Mouse (Mus musculus) thymus, adult 18-20 months (tissue): ENCODE data around the gene Ermp1.

Source experiments
- DNase-seq, 2 experiments: peaks; one replicate each; pipeline ENCODE4 v3.0.0; 2022; ENCODE audit warnings: mixed read lengths in 2 of 2

Ermp1 gene

GRCm38 (mm10) chr19:29660835-29661764 lies 12.9 kb upstream of the Ermp1 start:
- DNase-seq = no peak

DNA sequence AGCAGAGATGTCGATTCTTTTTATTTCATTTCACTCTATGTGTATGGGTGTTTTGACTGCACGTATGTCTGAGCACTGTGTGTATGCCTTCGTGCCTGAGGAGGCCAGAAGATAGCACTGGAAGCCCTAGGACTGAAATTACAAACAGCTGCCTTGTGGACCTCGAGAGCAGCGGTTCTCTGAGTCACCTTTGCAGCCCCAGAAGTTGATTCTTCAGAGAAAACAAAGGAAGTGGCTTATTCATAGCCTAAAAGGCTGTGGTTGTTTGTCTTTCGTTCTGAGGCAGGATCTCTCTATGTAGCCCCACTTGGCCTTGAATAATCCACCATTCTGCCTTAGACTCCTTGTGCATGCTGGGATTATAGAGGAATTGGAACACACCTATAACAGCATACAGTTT lies 11.5 kb upstream of the Ermp1 start:
- DNase-seq = no peak

- DNase-seq = no peak
Observed at GRCm38 (mm10) chr19:29658836-29659235, 10.6 kb upstream of the Ermp1 start.

- no peak for DNase-seq
Observed at GRCm38 (mm10) chr19:29657558-29657957, 9.3 kb upstream of the Ermp1 start.

DNA sequence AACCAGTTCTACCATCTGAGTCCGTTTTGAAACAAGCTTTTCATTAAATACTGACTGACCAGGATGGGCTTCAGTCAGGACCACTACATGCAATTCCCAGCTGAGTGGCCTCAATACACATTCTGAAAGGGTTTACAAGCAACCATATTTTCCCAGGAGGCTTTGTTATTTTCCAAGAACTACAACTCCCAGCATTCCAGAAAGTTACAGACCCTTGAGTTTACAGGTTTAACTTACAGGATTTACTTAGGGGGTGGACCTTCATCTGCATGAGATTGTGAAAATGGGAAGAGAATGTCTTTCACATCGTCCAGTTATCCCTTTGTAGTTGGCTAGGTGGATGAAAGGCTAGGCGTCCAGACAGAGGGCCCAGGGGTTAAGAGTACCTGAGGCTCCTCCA lies 8.8 kb upstream of the Ermp1 start:
- DNase-seq = no peak

GRCm38 (mm10) chr19:29656620-29657019 lies 8.4 kb upstream of the Ermp1 start:
- no peak for DNase-seq

DNA sequence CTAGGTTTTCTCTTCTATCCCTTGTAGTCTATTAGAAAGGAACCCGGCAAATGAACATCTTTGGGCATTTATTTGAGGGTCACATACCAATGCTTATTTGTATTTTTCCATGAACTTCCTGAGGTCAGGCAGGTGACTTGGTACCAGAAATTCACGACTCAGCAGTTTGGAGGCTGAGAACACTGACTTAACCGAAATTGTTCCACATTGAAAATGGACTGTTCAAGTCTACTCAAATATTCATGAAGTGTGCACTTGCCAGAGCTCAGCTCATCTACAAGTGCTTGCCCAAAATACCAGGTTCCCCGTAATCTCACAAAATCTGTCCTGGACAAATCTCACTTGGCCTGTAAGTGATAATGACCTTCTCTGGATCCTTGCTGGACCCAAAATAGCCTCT lies 7.8 kb upstream of the Ermp1 start:
- DNase-seq = no peak

DNA sequence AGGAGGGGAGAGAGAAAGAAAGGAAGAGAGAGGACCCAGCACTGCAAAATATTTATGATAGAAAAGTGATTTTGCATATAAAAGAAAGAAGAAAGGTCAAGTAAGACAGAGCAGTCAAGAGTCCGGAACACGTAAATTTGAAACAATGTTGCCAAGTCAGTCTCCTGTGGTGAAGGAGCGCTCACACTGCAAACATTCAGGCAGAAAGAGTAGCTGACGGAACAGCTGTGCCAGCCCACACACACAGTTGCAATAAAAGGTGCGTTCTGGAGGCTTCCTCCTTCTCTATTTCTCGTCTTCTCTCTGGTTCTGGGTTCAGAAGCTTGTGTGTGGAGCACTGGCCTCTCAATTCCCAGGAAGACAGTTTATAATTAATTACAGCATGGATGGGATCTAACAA lies 6.9 kb upstream of the Ermp1 start:
- no peak for DNase-seq

DNA sequence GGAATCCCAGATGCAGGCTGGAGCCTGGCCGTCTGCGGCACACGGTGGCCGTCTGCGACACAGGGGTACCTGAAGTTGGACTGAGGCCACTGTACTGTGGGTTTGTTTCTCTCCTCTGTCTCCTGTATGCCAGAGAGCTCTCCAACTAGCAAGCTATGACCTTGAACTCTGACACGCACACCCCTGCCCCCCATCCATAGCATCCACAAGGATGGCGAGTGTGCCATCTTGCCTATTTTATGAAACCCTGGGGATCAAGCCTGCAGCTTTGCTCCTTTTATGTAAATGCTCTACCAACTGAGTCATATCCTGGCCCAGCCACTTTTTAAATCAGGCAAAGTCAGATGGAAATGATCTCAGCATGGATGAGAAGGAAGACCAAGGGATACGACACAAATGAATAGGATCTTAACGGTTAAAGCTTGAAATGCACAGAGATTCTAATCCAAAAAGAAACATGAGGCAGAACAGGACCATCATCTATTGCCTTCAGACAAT lies 5.6 kb upstream of the Ermp1 start:
- DNase-seq = no peak

- no peak for DNase-seq
Observed at GRCm38 (mm10) chr19:29649683-29650082, 1.5 kb upstream of the Ermp1 start.

- DNase-seq = no peak
Observed at GRCm38 (mm10) chr19:29648550-29648914, 317 bp upstream of the Ermp1 start.

DNA sequence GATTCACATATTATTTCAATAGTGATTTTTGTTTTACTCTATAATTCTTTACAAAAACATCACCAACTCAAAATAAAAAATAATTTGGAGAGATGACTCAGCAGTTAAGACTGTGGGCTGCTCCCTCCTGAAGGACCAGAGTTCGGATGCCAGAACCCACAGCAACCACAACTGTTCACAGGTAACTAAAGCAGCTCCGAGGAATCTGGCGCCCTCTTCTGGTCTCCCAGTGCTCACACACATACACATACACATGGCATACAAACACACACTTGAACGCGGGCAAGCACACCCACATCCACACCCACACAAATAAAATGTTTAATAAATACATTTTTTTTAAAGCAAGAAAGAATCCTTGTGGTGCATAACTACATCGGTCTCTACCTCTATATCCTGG lies 3.5 kb downstream of the Ermp1 start:
- DNase-seq = no peak

GRCm38 (mm10) chr19:29643194-29643922 lies 4.9 kb downstream of the Ermp1 start:
- DNase-seq = no peak

- no peak for DNase-seq
Observed at GRCm38 (mm10) chr19:29642211-29642610, 6.0 kb downstream of the Ermp1 start.

DNA sequence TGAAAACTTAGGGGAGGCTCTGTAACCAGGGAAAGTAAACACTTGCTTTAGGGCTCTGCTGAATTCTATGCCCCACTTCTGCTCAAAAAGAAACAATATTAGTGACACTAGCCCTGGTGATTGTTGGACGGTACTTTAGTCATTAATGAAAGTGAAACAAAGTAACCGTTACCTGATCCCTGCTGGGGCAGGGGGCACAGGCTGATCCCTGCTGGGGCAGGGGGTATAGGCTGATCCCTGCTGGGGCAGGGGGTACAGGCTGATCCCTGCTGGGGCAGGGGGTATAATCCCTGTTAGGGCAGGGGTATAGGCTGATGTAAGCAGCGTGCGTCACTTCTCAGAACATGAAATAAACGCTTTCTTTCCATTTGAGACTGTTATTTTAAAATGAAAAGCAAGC lies 6.7 kb downstream of the Ermp1 start:
- no peak for DNase-seq

GRCm38 (mm10) chr19:29641055-29641454 lies 7.2 kb downstream of the Ermp1 start:
- peak in 1 of 2 experiments; percentile 19 for DNase-seq

DNA sequence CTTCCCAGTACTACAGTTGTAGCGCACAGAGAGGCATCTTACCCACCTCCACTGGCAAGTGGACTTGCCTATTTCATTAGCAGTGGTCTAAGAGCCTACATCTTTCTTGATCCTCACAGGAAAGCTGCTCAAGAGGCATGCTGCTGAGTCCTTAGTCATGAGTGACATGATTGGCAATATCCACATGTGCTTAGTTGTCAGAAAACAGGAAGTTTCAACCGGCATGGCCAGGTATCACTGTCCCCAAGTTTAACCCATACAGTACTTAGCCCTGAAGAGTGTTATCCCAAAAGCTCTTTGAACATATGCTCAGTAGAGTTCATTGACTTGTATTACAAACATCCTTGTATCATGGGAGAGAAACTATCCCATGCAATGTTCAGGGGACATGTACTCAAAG lies 36.1 kb downstream of the Ermp1 start:
- DNase-seq = no peak

DNA sequence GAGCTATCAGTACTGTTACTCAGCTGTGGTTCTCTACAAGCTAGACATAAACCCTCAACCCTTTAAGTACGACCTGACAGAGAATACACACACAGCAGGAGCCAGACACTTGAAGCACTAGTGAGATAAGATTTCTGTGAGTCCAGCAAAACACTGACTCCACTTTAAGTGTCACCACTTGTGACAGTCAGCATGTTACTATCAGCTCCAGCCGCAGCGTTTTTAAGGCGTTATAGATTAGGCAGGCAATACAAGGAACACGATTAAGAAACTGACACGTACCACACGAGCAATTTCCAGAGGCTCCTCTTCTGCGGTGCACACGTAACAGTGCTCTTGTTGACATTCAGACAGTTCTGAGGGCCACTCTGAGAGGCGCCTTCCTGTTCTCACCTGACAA lies 37.3 kb downstream of the Ermp1 start:
- no peak for DNase-seq

GRCm38 (mm10) chr19:29608212-29608611 lies 40.0 kb downstream of the Ermp1 start:
- DNase-seq = no peak

DNA sequence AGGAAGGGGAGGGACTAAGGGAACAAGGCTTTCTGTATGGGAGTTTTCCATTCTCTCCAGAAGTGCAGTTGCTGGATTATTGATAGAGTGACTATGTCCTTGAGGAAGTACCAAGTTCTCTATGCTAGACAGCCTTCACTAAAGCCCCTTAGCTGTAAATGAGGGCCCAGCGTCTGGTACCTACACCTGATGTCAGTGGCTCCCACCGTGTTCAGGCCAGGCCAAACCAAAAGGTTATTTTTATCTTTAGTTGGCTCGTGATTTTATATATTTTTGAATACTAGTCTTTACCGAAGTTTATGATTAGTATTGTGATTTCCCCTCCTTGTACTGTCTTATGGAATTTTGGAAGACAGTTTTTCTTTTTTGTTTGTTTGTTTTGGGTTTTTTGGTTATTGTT lies 40.7 kb downstream of the Ermp1 start:
- no peak for DNase-seq

DNA sequence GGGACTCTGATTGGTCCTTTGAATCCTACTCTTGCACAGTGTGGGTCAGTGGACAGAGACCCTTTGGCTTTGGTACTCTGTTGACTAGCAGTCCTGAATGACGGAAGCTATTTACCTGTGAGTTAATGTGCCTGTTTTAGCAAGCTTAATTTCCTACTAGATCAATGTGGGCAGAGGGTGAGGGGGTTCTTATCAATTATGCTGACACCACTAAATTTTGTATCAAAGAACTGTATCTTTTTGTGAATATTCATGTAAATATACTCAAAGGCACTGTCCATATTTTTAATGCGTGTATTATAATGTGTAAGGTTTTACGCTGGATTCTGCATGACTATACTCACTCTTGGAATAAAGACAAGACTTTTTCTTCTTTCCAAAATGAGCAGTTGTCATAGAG lies 43.6 kb downstream of the Ermp1 start:
- DNase-seq = no peak

DNA sequence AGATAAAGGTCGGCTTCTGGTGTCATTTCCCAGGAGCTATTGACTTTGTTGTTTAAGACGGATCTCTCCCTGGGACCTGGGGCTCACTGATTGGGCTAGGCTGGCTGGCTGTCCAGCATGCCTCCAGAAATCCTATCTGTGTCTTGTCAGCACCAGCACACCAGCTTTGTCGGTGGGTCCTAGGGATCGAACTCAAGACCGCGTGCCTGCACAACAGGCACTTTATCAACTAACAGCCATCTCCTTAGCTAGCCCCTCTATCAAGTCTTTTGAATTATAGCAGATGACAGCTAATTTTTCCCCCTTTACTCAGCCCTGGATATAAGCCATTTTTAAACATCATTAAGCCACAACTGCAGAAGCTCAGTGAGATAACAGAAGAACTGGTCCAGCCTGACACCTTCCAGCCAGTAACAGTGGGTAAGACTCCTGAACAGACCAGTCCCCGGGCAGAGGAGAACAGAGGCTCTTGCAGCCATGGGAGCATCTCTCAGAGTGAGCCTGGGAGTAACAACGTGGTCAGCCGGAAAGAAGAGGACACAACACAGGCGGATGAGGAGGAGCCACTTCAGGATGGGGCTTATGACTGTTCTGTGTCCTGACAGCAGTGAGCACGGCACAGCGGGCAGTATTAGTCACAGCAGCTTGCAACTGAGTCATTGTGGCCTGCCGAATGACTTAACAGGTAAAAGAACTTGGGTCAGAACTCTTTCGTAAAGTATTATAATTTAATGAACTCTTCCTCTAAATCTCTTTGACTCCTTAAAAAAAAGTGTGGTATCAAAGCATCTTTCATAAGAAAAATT lies 44.5 kb downstream of the Ermp1 start:
- no peak for DNase-seq

GRCm38 (mm10) chr19:29598981-29599380 lies 49.2 kb downstream of the Ermp1 start:
- DNase-seq = no peak
